Mouse (Mus musculus) C2C12 (cell line): Measurements from ENCODE around the gene Vps4b. TPM values are rescaled to one million over a fixed set of nuclear protein-coding genes. Genes with fewer than 3 reads are reported as not detected.
A peak's percentile ranks its signal among the peaks of the same experiment; 100 is the strongest.

Source experiments
- H3K27me3 ChIP-seq: one replicate; pipeline ENCODE4 v1.6.1; 2011; ENCODE audit not compliant: control insufficient read depth, insufficient read depth, insufficient read length
- H3K36me3 ChIP-seq: one replicate; pipeline ENCODE4 v1.6.1; 2011; ENCODE audit not compliant: control insufficient read depth, insufficient read depth
- H3K4me3 ChIP-seq: one replicate; pipeline ENCODE4 v1.5.1; 2011; ENCODE audit warnings: mild to moderate bottlenecking, control low read depth; ENCODE audit not compliant: poor library complexity, insufficient read depth, severe bottlenecking
- H3K79me2 ChIP-seq: one replicate; pipeline ENCODE4 v1.6.1; 2011; ENCODE audit not compliant: control insufficient read depth, insufficient read depth
- H3K79me3 ChIP-seq: one replicate; pipeline ENCODE4 v1.6.1; 2011; ENCODE audit warnings: low read depth, control low read depth
- H3ac ChIP-seq: one replicate; pipeline ENCODE3; 2011; ENCODE audit warnings: low read depth; ENCODE audit not compliant: control insufficient read depth, insufficient read length
- CEBPB ChIP-seq: IDR thresholded peaks from one replicate; pipeline ENCODE4 v1.6.1; 2011; ENCODE audit warnings: low read depth, mild to moderate bottlenecking, control low read depth, moderate library complexity
- CTCF ChIP-seq: IDR thresholded peaks from one replicate; pipeline ENCODE4 v1.5.1; 2011; ENCODE audit not compliant: control insufficient read depth, insufficient read depth, insufficient read length
- FOSL1 ChIP-seq: IDR thresholded peaks from one replicate; pipeline ENCODE4 v1.8.0; 2011; ENCODE audit warnings: mild to moderate bottlenecking, low read length; ENCODE audit not compliant: poor library complexity, insufficient read depth, severe bottlenecking
- MAX ChIP-seq: IDR thresholded peaks from one replicate; pipeline ENCODE4 v1.6.1; 2011; ENCODE audit warnings: mild to moderate bottlenecking, control low read depth
- MYOD1 ChIP-seq: IDR thresholded peaks from one replicate; pipeline ENCODE4 v1.6.1; 2011; ENCODE audit warnings: low read depth; ENCODE audit not compliant: control insufficient read depth, insufficient read length
- MYOG ChIP-seq: IDR thresholded peaks from one replicate; pipeline ENCODE4 v1.6.1; 2011; ENCODE audit not compliant: control insufficient read depth, insufficient read length; ENCODE audit errors: extremely low read depth
- USF1 ChIP-seq: IDR thresholded peaks from one replicate; pipeline ENCODE4 v1.6.1; 2011; ENCODE audit warnings: low read depth, mild to moderate bottlenecking, control low read depth, moderate library complexity
- polyA plus RNA-seq: library from polyadenylated mRNA; unstranded; fragments of >200 nt; fragmentation: generic; extraction: Trizol; gene quantifications from one replicate; pipeline ENCODE4 v1.2.1, GENCODE M21; 2012; ENCODE audit warnings: missing spikeins

The Vps4b gene
- polyA plus RNA-seq, 1 experiment, result 16.8 TPM

- Histone ChIP-seq H3K79me3 (no peaks in the 10 kb centered on the region), H3K4me3 (no peak overlapping the region), H3K79me2 (no peaks in the 10 kb centered on the region), H3ac (no peak overlapping the region), H3K36me3 (no peaks in the 10 kb centered on the region), H3K27me3 (no peaks in the 10 kb centered on the region)
- TF ChIP-seq USF1 (no peak), MAX (no peak), MYOD1 (no peak), MYOG (no peak), FOSL1 (no peak), CEBPB (no peak), CTCF (no peak)
Observed at GRCm38 (mm10) chr1:106814864-106815263, 18.3 kb upstream of the Vps4b start.

GRCm38 (mm10) chr1:106799931-106800330 lies 3.4 kb upstream of the Vps4b start:
- Histone ChIP-seq H3K36me3 (no peaks in the 10 kb centered on the region), H3ac (no peak overlapping the region), H3K79me2 (peaks cover 15% of the 10 kb centered on the region), H3K27me3 (no peaks in the 10 kb centered on the region), H3K4me3 (no peak overlapping the region), H3K79me3 (peaks cover 14% of the 10 kb centered on the region)
- no peak for TF ChIP-seq USF1
- no peak for TF ChIP-seq MYOD1
- no peak for TF ChIP-seq FOSL1
- TF ChIP-seq CEBPB, result no peak
- no peak for TF ChIP-seq MAX
- TF ChIP-seq MYOG, result no peak
- TF ChIP-seq CTCF, result no peak

DNA sequence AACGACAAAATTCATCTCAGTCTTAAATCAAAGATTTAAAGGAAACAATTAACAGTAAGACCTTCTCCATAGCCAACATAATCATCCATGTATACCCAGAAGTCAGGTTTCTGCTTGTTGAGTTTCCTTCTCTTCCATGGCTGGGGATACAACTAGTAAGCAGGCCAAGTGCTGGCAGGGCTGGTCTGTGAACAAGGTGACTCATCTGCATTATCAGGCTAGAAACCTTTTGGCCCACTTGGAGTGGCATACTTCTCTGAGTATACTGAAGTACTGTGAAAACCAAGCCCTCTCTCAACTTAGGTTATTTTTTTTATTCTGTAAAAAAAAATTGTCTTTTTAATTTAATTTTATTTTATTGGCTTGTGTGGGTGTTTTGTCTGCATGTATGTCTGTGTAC lies 2.9 kb upstream of the Vps4b start:
- H3ac ChIP-seq, result no peak overlapping the region
- TF ChIP-seq USF1, result no peak
- no peak for TF ChIP-seq FOSL1
- no peak for TF ChIP-seq MYOD1
- no peak for TF ChIP-seq CEBPB
- no peak for TF ChIP-seq MAX
- no peak for TF ChIP-seq CTCF
- TF ChIP-seq MYOG, result no peak
- H3K79me2 ChIP-seq, result peaks cover 21% of the 10 kb centered on the region
- no peak overlapping the region for H3K4me3 ChIP-seq
- H3K79me3 ChIP-seq, result peaks cover 19% of the 10 kb centered on the region
- no peaks in the 10 kb centered on the region for H3K36me3 ChIP-seq
- no peaks in the 10 kb centered on the region for H3K27me3 ChIP-seq

GRCm38 (mm10) chr1:106796987-106797779 lies 655 bp upstream of the Vps4b start:
- Histone ChIP-seq H3K79me3 (peaks cover 40% of the 10 kb centered on the region), H3K79me2 (peaks cover 43% of the 10 kb centered on the region), H3K4me3 (peak overlapping the region; percentile 93), H3ac (peak overlapping the region; percentile 37), H3K36me3 (peaks cover 3% of the 10 kb centered on the region), H3K27me3 (no peaks in the 10 kb centered on the region)
- TF ChIP-seq CTCF (no peak), MYOG (no peak), USF1 (no peak), MAX (no peak), MYOD1 (no peak), CEBPB (no peak), FOSL1 (no peak)

DNA sequence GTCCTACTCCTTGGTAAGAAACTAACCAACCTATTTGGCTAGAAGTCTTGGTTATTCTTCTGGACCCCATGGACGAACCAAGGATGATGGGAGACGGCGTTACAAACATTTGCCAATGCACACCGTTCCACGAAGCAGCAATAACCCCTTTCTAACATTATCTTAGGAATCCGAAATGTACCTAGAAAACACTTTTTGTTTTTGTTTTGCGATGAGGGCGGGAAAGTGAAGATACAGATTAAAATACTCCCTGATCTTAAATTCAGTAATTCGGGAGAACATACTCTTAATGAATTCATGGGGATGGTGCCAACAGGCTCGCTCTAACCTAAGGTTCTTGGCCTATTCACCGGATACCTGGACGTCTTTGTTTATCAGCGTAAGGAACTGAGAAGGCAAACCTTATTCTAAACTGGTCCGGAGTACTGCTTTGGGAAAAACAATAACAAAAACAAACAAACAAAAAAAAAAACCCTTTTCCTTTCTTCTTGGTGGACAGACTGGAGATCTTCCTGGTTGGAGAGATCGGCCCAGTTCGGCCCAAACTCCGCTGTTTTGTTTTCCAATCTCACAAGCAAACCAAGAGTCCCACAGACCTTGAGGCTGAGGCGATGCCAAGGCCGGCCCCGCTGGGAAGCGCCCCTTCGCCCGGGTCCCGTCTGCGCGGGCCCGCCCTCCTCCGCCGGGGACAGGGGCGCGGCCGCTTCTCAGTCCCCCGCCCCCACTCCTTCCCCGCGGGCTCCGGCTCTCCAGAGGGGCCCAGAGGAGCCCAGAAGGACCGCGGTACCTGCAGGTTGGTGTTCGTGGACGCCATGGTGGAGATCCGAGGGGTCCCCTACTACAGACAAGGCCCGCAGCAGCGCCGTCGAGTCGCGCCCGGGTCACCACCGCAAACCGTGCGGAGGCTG lies 640 bp downstream of the Vps4b start:
- H3ac ChIP-seq, result peak overlapping the region; percentile 100
- H3K79me3 ChIP-seq, result peaks cover 51% of the 10 kb centered on the region
- peaks cover 3% of the 10 kb centered on the region for H3K36me3 ChIP-seq
- H3K4me3 ChIP-seq, result peak overlapping the region; percentile 93
- peaks cover 56% of the 10 kb centered on the region for H3K79me2 ChIP-seq
- no peak for TF ChIP-seq USF1
- TF ChIP-seq MAX, result no peak
- TF ChIP-seq MYOD1, result no peak
- no peaks in the 10 kb centered on the region for H3K27me3 ChIP-seq

- Histone ChIP-seq H3K79me2 (no peaks in the 10 kb centered on the region), H3K36me3 (peaks cover 85% of the 10 kb centered on the region), H3K79me3 (no peaks in the 10 kb centered on the region), H3K27me3 (no peaks in the 10 kb centered on the region), H3K4me3 (no peak overlapping the region), H3ac (no peak overlapping the region)
- TF ChIP-seq MYOG (no peak), MAX (no peak), USF1 (no peak), CTCF (no peak), FOSL1 (no peak)
Observed at GRCm38 (mm10) chr1:106774896-106775295, 21.6 kb downstream of the Vps4b start.
